Mouse (Mus musculus): Measurements from ENCODE around the gene Fam129b.

DNA sequence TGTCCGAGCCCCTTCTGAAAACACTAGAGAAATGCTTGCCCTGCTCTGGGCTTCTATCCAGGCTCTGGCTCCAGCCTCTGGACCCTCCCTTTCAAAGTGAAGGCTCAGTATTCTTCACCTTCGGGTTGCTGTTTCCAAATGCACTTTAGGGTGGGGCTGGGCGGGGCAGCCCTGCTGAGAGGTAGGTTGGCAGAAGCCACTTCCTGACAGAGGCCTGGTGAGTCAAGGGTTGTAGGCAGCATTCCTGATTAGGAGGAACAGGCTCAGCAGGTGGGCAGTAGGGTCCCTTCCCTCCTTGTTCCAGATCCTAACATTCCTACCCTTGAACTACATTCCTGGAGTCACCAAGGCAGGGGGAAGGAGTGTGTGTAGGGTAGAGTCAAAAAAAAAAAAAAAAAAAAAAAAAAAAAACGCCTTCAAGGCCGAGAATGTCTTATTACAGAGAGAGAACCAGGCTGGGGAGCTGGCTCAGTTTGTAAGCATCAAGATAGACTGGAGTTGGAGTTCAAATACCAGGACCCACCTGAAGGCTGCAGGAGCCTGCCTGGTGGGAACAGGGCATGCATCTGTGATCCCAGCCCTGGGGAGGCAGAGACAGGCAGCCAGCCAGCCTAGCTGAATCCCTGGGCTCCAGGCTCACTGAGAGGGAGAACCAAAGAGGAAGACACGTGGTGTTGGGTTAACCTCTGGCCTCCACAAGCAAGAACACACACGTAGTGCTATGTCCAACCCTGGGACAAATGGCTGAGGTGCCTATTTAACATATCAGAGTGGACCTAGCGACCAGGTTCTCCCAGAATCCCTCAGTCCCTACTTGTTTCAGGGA, 5.4 kb upstream of the Fam129b start:
- TF ChIP-seq CTCF (conservative IDR thresholded peaks at IDR 0.05; ENCODE audit: insufficient read depth, insufficient read length, low read depth, low read length) (no peak), POLR2A (IDR thresholded peaks at IDR 0.05; ENCODE audit: low read depth, low read length) (no peak)

Data from kidney, adult 2 months (tissue).